In the genomic region with DNA sequence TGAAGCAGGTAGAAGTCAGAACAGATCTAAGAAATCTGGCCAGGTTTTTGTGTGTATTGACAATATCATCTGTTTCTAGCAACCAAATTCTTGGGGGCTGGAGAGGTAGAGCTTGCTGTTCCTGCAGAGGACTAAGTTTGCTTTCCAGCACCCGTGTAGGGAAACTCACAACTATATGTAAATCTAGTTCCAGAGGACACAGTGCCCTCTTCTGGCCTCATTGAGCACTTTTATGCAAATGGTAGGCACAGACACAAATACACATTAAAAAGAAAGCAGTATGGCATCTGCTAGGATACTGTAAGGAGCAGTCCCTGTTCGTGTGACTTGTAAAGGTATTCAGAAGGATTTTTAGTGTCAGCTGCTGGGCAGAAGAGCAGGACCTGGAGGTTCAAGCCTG, we compare ENCODE assay signal across 10 mouse cellular contexts. TPM values are rescaled to one million over a fixed set of nuclear protein-coding genes. Genes with fewer than 3 reads are reported as not detected.
A peak's percentile ranks its signal among the peaks of the same experiment; 100 is the strongest.
DNase-seq lines count a peak whose midpoint lies in the region; ATAC-seq and TF ChIP-seq lines count a peak whose summit lies in the region.
"Had no signal": no experiment of that assay in that cellular context is flagged by ENCODE, and none has a peak within 500 bp of the region (broad histone marks: within the 10 kb centered on the region; RNA-seq: fewer than 3 reads in every experiment).

No protein-coding gene starts in this region.

- CTCF ChIA-PET in Patski (lab: Charles Lee): interaction anchor here (0.9 to 1.8 kb wide), 4 partner anchors 18 to 225 kb away, joined by 3 to 6 read pairs (median 4); no protein-coding TSS in a partner anchor

- POLR2A ChIA-PET in Patski (lab: Charles Lee): interaction anchor here (0.6 kb wide), 1 partner anchor 24 kb away, joined by 3 read pairs; no protein-coding TSS in a partner anchor

- H3K4me2 ChIP-seq in kidney, postnatal 0 days (ENCODE audit: low read length): no peak overlapping the region
- H3K4me2 ChIP-seq in kidney, embryonic 16.5 days (replicated peaks; ENCODE audit: low read depth, low read length): no peak overlapping the region

- H3K27ac ChIP-seq in kidney, postnatal 0 days: no peak overlapping the region
- no peak overlapping the region for H3K27ac ChIP-seq in kidney, embryonic 16.5 days (ENCODE audit: low read length)
- H3K27ac ChIP-seq in cerebellum, adult 2 months (ENCODE audit: insufficient read depth, low read length): no peak overlapping the region

- H3K4me1 ChIP-seq in kidney, postnatal 0 days (replicated peaks; ENCODE audit: insufficient read depth, low read length): no peaks in the 10 kb centered on the region
- H3K4me1 ChIP-seq in kidney, embryonic 16.5 days (ENCODE audit: insufficient read depth, low read length): peaks cover 10% of the 10 kb centered on the region
- no peaks in the 10 kb centered on the region for H3K4me1 ChIP-seq in cerebellum, adult 2 months (ENCODE audit: control insufficient read depth, insufficient read depth, low read length)

- peaks cover 54% of the 10 kb centered on the region for H3K36me3 ChIP-seq in kidney, postnatal 0 days (ENCODE audit: insufficient read depth, low read length)
- H3K36me3 ChIP-seq in kidney, embryonic 16.5 days (ENCODE audit: insufficient read depth, low read length): peaks cover 55% of the 10 kb centered on the region

- H3K9me3 ChIP-seq in kidney, postnatal 0 days (replicated peaks; ENCODE audit: low read length): no peaks in the 10 kb centered on the region
- H3K9me3 ChIP-seq in kidney, embryonic 16.5 days (ENCODE audit: low read length): 0 out of 2 replicates have a peak, but pooled peaks cover 2% of the 10 kb centered on the region

- no peak for TF ChIP-seq POLR2A in cerebellum, adult 2 months (IDR thresholded peaks at IDR 0.05; ENCODE audit: borderline replicate concordance, insufficient read depth, low read length)

- TF ChIP-seq CTCF in kidney, postnatal 0 days (IDR thresholded peaks at IDR 0.05; ENCODE audit: low read depth): peak; percentile 65
- peak; percentile 67 for TF ChIP-seq CTCF in Patski (IDR thresholded peaks at IDR 0.05)
- no peak for TF ChIP-seq CTCF in cerebellum, adult 2 months (IDR thresholded peaks at IDR 0.05; ENCODE audit: borderline replicate concordance, insufficient read depth, low read depth, low read length)

- no peak overlapping the region for H3K4me3 ChIP-seq in kidney, postnatal 0 days (replicated peaks; ENCODE audit: low read depth, low read length)
- no peak overlapping the region for H3K4me3 ChIP-seq in kidney, embryonic 16.5 days (ENCODE audit: low read length)
- H3K4me3 ChIP-seq in cerebellum, adult 2 months (replicated peaks; ENCODE audit: insufficient read depth, low read depth, low read length): no peak overlapping the region

- 74% methylated on average over 2 of the region's 2 CpGs for WGBS in kidney, postnatal 0 days
- 72% methylated on average over 2 of the region's 2 CpGs for WGBS in kidney, embryonic 16.5 days
- WGBS in cerebellum, adult 2 months: 65% methylated on average over 2 of the region's 2 CpGs

- in situ Hi-C loops in Patski (cut with MboI; ENCODE audit: low pct_unique_long_range_greater_than_20kb): no loop called here

- ATAC-seq in kidney, postnatal 0 days (replicated peaks; ENCODE audit: low FRiP score, low read depth): no peak
- no peak for ATAC-seq in kidney, embryonic 16.5 days (ENCODE audit: low FRiP score, low TSS enrichment)
- ATAC-seq in Patski: no peak
- peak; percentile 69 for ATAC-seq in megakaryocyte-erythroid progenitor cell, adult 5-6 weeks (replicated peaks; ENCODE audit: low FRiP score, low TSS enrichment, poor library complexity, severe bottlenecking)

- DNase-seq in kidney, postnatal 0 days (ENCODE audit: low spot score): peak; percentile 11
- DNase-seq in CD4-positive, CD25-positive, alpha-beta regulatory T cell, adult 2 months (ENCODE audit: low read depth, low spot score): peak; percentile 66
- no peak for DNase-seq in Patski (ENCODE audit: low read depth, low spot score)
- DNase-seq in heart, adult 9 months (ENCODE audit: low spot score in 2 of 2): no peak
- no peak for DNase-seq in cerebellum, adult 2 months
- DNase-seq: cerebellum, adult 8-10 months; heart, postnatal 10 days; right cerebral cortex, postnatal 25 days had no signal

- H3K27me3 ChIP-seq in kidney, postnatal 0 days (ENCODE audit: insufficient read depth, low read length): no peaks in the 10 kb centered on the region
- no peaks in the 10 kb centered on the region for H3K27me3 ChIP-seq in kidney, embryonic 16.5 days (ENCODE audit: insufficient read depth, low read length)
- no peaks in the 10 kb centered on the region for H3K27me3 ChIP-seq in Patski
- no peaks in the 10 kb centered on the region for H3K27me3 ChIP-seq in cerebellum, adult 2 months (ENCODE audit: control insufficient read depth, insufficient read depth, low read length)

- H3K9ac ChIP-seq in kidney, postnatal 0 days (ENCODE audit: low read depth, low read length): no peak overlapping the region
- no peak overlapping the region for H3K9ac ChIP-seq in kidney, embryonic 16.5 days (replicated peaks; ENCODE audit: low read length)

RNA-seq across cellular contexts. Expression of gene Abraxas2, which starts 23.3 kb away (rescaled TPM):
- 31.1 and 35.5 TPM in 2 replicates for polyA plus RNA-seq in kidney, postnatal 0 days (2015; fragmentation: Nextera tagmentation; extraction: Ambion mirVana)
- 34.2 and 40.8 TPM in 2 replicates for polyA plus RNA-seq in kidney, embryonic 16.5 days (2015; fragmentation: Nextera tagmentation; extraction: Ambion mirVana)
- 40.5 TPM for polyA plus RNA-seq in Patski (2021)
- total RNA-seq in megakaryocyte-erythroid progenitor cell, adult 5-6 weeks (2014; fragmentation: Nextera tagmentation): 26.6 and 38.7 TPM in 2 replicates
- total RNA-seq in megakaryocyte-erythroid progenitor cell, adult 5-6 weeks (2017): 24.3 and 35.7 TPM in 2 replicates
- 28.8 and 28.9 TPM in 2 replicates for polyA plus RNA-seq in cerebellum, adult 2 months (2012; rRNA removed)

RNA-seq across cellular contexts. Expression of gene Eef1akmt2, which starts 29.9 kb away (rescaled TPM):
- polyA plus RNA-seq in kidney, postnatal 0 days (2015; fragmentation: Nextera tagmentation; extraction: Ambion mirVana): 74.0 and 76.6 TPM in 2 replicates
- polyA plus RNA-seq in kidney, embryonic 16.5 days (2015; fragmentation: Nextera tagmentation; extraction: Ambion mirVana): 64.9 and 71.2 TPM in 2 replicates
- polyA plus RNA-seq in Patski (2021): 42.7 TPM
- total RNA-seq in megakaryocyte-erythroid progenitor cell, adult 5-6 weeks (2014; fragmentation: Nextera tagmentation): 23.3 and 40.6 TPM in 2 replicates
- total RNA-seq in megakaryocyte-erythroid progenitor cell, adult 5-6 weeks (2017): 31.8 and 80.4 TPM in 2 replicates
- polyA plus RNA-seq in cerebellum, adult 2 months (2012; rRNA removed): 44.7 and 46.3 TPM in 2 replicates

RNA-seq across cellular contexts. Expression of gene Zranb1, which starts 48.6 kb away (rescaled TPM):
- polyA plus RNA-seq in kidney, postnatal 0 days (2015; fragmentation: Nextera tagmentation; extraction: Ambion mirVana): 15.1 and 15.3 TPM in 2 replicates
- 9.6 and 10.0 TPM in 2 replicates for polyA plus RNA-seq in kidney, embryonic 16.5 days (2015; fragmentation: Nextera tagmentation; extraction: Ambion mirVana)
- 22.9 TPM for polyA plus RNA-seq in Patski (2021)
- 26.6 and 31.4 TPM in 2 replicates for total RNA-seq in megakaryocyte-erythroid progenitor cell, adult 5-6 weeks (2014; fragmentation: Nextera tagmentation)
- 53.5 and 54.7 TPM in 2 replicates for total RNA-seq in megakaryocyte-erythroid progenitor cell, adult 5-6 weeks (2017)
- polyA plus RNA-seq in cerebellum, adult 2 months (2012; rRNA removed): 43.0 and 46.0 TPM in 2 replicates

Comparison
In these comparisons a context has a peak if more than half of its experiments do, and no peak if none do; other contexts are left out.
1. DNase-seq: peak in kidney, postnatal 0 days (single experiment) and CD4-positive, CD25-positive, alpha-beta regulatory T cell, adult 2 months (single experiment); none in Patski (single experiment), heart, adult 9 months (0 of 2) and cerebellum, adult 2 months (0 of 2).